Mouse (Mus musculus): ENCODE data around the gene Creg2.

DNA sequence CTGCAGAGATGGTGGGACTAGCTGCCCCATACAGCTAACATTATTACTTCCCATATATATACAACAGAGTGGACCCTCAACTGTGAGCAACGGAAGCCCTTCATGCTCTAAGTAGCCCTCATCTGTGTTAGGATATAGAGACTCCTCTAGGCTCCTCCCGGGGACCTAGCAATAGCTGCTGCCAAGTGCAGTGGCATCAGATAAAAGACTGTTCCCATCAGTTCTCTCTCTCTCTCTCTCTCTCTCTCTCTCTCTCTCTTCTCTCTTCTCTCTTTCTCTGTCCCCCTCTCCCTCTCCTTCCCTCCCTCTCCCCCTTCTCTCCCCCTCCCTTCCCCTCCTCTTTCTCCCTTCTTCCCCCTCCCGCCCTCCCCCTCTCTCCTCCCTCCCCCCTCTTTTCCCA, 70.1 kb downstream of the Creg2 start:
- no peak for TF ChIP-seq POLR2A (IDR thresholded peaks at IDR 0.05; ENCODE audit: low read depth, low read length)
- no peak for TF ChIP-seq CTCF (conservative IDR thresholded peaks at IDR 0.05; ENCODE audit: insufficient read depth, insufficient read length, low read depth, low read length)

All from kidney, adult 2 months (tissue).